Mouse (Mus musculus) small intestine, adult 2 months (tissue): ENCODE data around the gene Trmt13.

Experiments
- CTCF ChIP-seq: fragments of 200-500 bp; IDR thresholded peaks from 2 replicates; pipeline ENCODE4 v1.5.1; 2012; ENCODE audit warnings: low read depth, mild to moderate bottlenecking, control low read depth, inconsistent platforms, low read length, moderate library complexity, mixed read lengths; ENCODE audit not compliant: insufficient replicate concordance, insufficient read length; ENCODE audit errors: extremely low read depth
- POLR2A ChIP-seq: fragments of 200-500 bp; IDR thresholded peaks from 2 replicates; pipeline ENCODE4 v1.6.1; 2012; ENCODE audit warnings: low read depth, mild to moderate bottlenecking, control low read depth, inconsistent platforms, low read length, moderate library complexity

DNA sequence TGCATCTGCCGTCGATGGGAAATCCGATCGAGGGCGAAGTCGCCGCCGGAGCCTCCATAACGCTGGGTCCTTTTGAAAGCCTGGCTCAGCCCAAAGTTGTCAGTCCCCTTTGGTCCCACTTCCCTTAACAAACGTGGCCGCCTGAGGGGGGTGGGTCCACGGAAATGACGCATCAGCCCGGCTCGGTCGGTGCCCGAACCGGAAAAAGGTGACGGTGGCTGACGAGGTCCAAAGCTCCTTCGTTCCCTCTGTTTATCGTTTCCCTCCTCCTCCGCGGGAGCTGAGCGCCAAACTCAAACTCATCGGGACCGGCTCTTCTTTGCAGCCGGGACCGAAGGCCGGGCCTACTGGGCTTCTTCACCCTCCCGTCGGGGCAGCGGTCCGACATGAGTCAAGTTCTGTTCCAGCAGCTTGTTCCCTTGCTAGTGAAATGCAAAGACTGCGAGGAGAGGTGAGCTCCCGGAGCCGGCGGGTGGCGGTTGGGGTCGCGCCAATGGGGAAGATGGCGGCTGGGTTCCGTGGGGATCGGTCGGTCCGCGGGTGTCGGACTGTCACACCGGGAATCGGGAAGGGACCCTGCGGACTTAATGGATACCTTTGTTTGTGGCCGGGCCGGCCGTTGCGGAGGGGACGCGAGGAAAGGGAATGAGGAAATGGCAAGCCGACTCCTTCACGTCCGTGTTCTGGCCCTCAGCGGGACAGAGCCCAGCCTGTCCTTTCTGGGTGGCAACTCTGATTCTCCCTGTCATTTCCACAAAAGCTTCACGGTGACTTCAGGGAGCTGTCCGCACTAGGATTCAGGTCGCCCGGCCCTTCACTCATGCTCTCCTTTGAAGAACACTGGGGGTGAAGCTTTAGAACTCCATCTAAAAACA is 19.4 kb downstream of the Trmt13 start, which contains the start of gene Sass6:
- no peak; the same call in 1 of the 2 replicates for TF ChIP-seq POLR2A
- TF ChIP-seq CTCF, result no peak
